Mouse (Mus musculus) embryonic facial prominence, embryonic 12.5 days (tissue): ENCODE data around the gene Kcnab2. TPM values are rescaled to one million over a fixed set of nuclear protein-coding genes. Genes with fewer than 3 reads are reported as not detected.

Experiments used
- ATAC-seq: fragments of 200-750 bp; cut with Nextera tagmentation; 2 replicates; pipeline ENCODE4 v1.8.0; 2017; ENCODE audit not compliant: insufficient number of reproducible peaks, insufficient read depth, low FRiP score, low TSS enrichment
- H3K27ac ChIP-seq: fragments of 300-500 bp; sonication (generic); 2 replicates; pipeline ENCODE4 v1.5.1; 2016; ENCODE audit warnings: mild to moderate bottlenecking
- H3K27me3 ChIP-seq: fragments of 300-500 bp; sonication (generic); 2 replicates; pipeline ENCODE4 v1.6.1; 2016; ENCODE audit warnings: mild to moderate bottlenecking, moderate library complexity
- H3K36me3 ChIP-seq: fragments of 300-500 bp; sonication (generic); 2 replicates; pipeline ENCODE4 v1.6.1; 2016; ENCODE audit warnings: mild to moderate bottlenecking
- H3K4me1 ChIP-seq: fragments of 300-500 bp; sonication (generic); 2 replicates; pipeline ENCODE4 v1.6.1; 2016
- H3K4me2 ChIP-seq: fragments of 300-500 bp; sonication (generic); replicated peaks from 2 replicates; pipeline ENCODE4 v1.6.1; 2016; ENCODE audit warnings: mild to moderate bottlenecking, moderate library complexity
- H3K4me3 ChIP-seq: fragments of 300-500 bp; sonication (generic); 2 replicates; pipeline ENCODE4 v1.5.1; 2016; ENCODE audit warnings: mild to moderate bottlenecking
- H3K9ac ChIP-seq: fragments of 300-500 bp; sonication (generic); 2 replicates; pipeline ENCODE4 v1.6.1; 2016; ENCODE audit warnings: mild to moderate bottlenecking, moderate library complexity
- H3K9me3 ChIP-seq: fragments of 300-500 bp; sonication (generic); 2 replicates; pipeline ENCODE4 v1.6.1; 2016; ENCODE audit warnings: mild to moderate bottlenecking, moderate library complexity
- WGBS: fragments of 180-500 bp; shearing (Covaris S2); methylation state at CpG from one replicate; pipeline ENCODE4 v1.1.7; 2016; 5-methylcytosine and 5-hydroxymethylcytosine counted together
- polyA plus RNA-seq: library from polyadenylated mRNA; unstranded; fragments of >200 nt; fragmentation: Nextera tagmentation; extraction: Ambion mirVana; gene quantifications from 2 replicates; pipeline ENCODE4 v1.2.1, GENCODE M21; 2016

The Kcnab2 gene
- polyA plus RNA-seq, 1 experiment from 2014 or later, result 12.4 TPM

GRCm38 (mm10) chr4:152477106-152477465 is 585 bp downstream of the Kcnab2 start:
- ATAC-seq, result peak; percentile 12; the same call in 1 of the 2 replicates
- Histone ChIP-seq H3K9me3 (peaks cover 9% of the 10 kb centered on the region; the same call in 1 of the 2 replicates), H3K36me3 (no peaks in the 10 kb centered on the region), H3K27ac (no peak overlapping the region), H3K27me3 (peaks cover 18% of the 10 kb centered on the region), H3K9ac (peak overlapping the region; percentile 38), H3K4me3 (peak overlapping the region; percentile 79), H3K4me2 (peak overlapping the region; percentile 71), H3K4me1 (peaks cover 14% of the 10 kb centered on the region)
- under 1% methylated on average over 13 of the region's 21 CpGs for WGBS

- H3K4me2 ChIP-seq, result peak within 1 kb of the TSS; percentile 71
- H3K27ac ChIP-seq, result no peak within 1 kb of the TSS
- H3K27me3 ChIP-seq, result peaks cover 18% of the 10 kb centered on the region
- peak within 1 kb of the TSS; percentile 78 for H3K9ac ChIP-seq
- peaks cover 11% of the 10 kb centered on the region; the same call in 1 of the 2 replicates for H3K9me3 ChIP-seq
- ATAC-seq, result no peak
- peak within 1 kb of the TSS; percentile 79 for H3K4me3 ChIP-seq
- peaks cover 14% of the 10 kb centered on the region for H3K4me1 ChIP-seq
- WGBS, result 5% methylated on average over 18 of the region's 18 CpGs
- H3K36me3 ChIP-seq, result no peaks in the 10 kb centered on the region
These were observed 1.1 kb downstream of the Kcnab2 start, which contains the start of gene Nphp4 for GRCm38 (mm10) chr4:152476427-152477023. Gene Nphp4, plus strand, starts transcription at chr4:152476706.

GRCm38 (mm10) chr4:152475941-152476340 is 1.7 kb downstream of the Kcnab2 start:
- H3K27me3 ChIP-seq, result peaks cover 18% of the 10 kb centered on the region
- peaks cover 14% of the 10 kb centered on the region for H3K4me1 ChIP-seq
- H3K4me2 ChIP-seq, result no peak overlapping the region
- 81% methylated on average over 7 of the region's 7 CpGs for WGBS
- H3K9me3 ChIP-seq, result peaks cover 11% of the 10 kb centered on the region; the same call in 1 of the 2 replicates
- no peak overlapping the region for H3K9ac ChIP-seq
- no peak overlapping the region for H3K4me3 ChIP-seq
- ATAC-seq, result no peak
- no peak overlapping the region for H3K27ac ChIP-seq
- no peaks in the 10 kb centered on the region for H3K36me3 ChIP-seq

- H3K9ac ChIP-seq, result no peak overlapping the region
- no peaks in the 10 kb centered on the region; the same call in 1 of the 2 replicates for H3K4me1 ChIP-seq
- no peak overlapping the region for H3K4me2 ChIP-seq
- H3K27me3 ChIP-seq, result no peaks in the 10 kb centered on the region
- H3K9me3 ChIP-seq, result peaks cover 10% of the 10 kb centered on the region; the same call in 1 of the 2 replicates
- 75% methylated on average over 6 of the region's 6 CpGs for WGBS
- no peak for ATAC-seq
- no peak overlapping the region for H3K4me3 ChIP-seq
- no peak overlapping the region for H3K27ac ChIP-seq
- H3K36me3 ChIP-seq, result no peaks in the 10 kb centered on the region
These were observed 9.7 kb downstream of the Kcnab2 start for GRCm38 (mm10) chr4:152467951-152468350.

GRCm38 (mm10) chr4:152466601-152467000 is 11.1 kb downstream of the Kcnab2 start:
- no peak for ATAC-seq
- 89% methylated on average over 13 of the region's 13 CpGs for WGBS
- Histone ChIP-seq H3K27me3 (no peaks in the 10 kb centered on the region), H3K9me3 (no peaks in the 10 kb centered on the region), H3K9ac (no peak overlapping the region), H3K27ac (no peak overlapping the region), H3K4me2 (no peak overlapping the region), H3K4me3 (no peak overlapping the region), H3K36me3 (no peaks in the 10 kb centered on the region), H3K4me1 (no peaks in the 10 kb centered on the region; the same call in 1 of the 2 replicates)

GRCm38 (mm10) chr4:152465116-152465515 is 12.6 kb downstream of the Kcnab2 start:
- no peak for ATAC-seq
- Histone ChIP-seq H3K36me3 (no peaks in the 10 kb centered on the region), H3K9ac (no peak overlapping the region), H3K4me3 (no peak overlapping the region), H3K4me1 (no peaks in the 10 kb centered on the region; the same call in 1 of the 2 replicates), H3K4me2 (no peak overlapping the region), H3K27ac (no peak overlapping the region), H3K27me3 (no peaks in the 10 kb centered on the region), H3K9me3 (no peaks in the 10 kb centered on the region)
- 27% methylated on average over 8 of the region's 8 CpGs for WGBS

GRCm38 (mm10) chr4:152463147-152463546 is 14.5 kb downstream of the Kcnab2 start:
- H3K4me3 ChIP-seq, result no peak overlapping the region
- H3K9ac ChIP-seq, result no peak overlapping the region
- no peaks in the 10 kb centered on the region for H3K36me3 ChIP-seq
- WGBS, result 85% methylated on average over 9 of the region's 9 CpGs
- no peaks in the 10 kb centered on the region for H3K9me3 ChIP-seq
- no peak overlapping the region for H3K4me2 ChIP-seq
- no peak overlapping the region for H3K27ac ChIP-seq
- no peak for ATAC-seq
- H3K4me1 ChIP-seq, result no peaks in the 10 kb centered on the region; the same call in 1 of the 2 replicates
- no peaks in the 10 kb centered on the region for H3K27me3 ChIP-seq

- Histone ChIP-seq H3K4me2 (no peak overlapping the region), H3K4me3 (no peak overlapping the region), H3K36me3 (no peaks in the 10 kb centered on the region), H3K4me1 (no peaks in the 10 kb centered on the region; the same call in 1 of the 2 replicates), H3K27me3 (no peaks in the 10 kb centered on the region), H3K27ac (no peak overlapping the region), H3K9ac (no peak overlapping the region), H3K9me3 (no peaks in the 10 kb centered on the region)
- ATAC-seq, result no peak
- 81% methylated on average over 12 of the region's 12 CpGs for WGBS
These were observed 15.2 kb downstream of the Kcnab2 start for GRCm38 (mm10) chr4:152462516-152462915.

- WGBS, result 82% methylated on average over 4 of the region's 4 CpGs
- Histone ChIP-seq H3K4me2 (no peak overlapping the region), H3K36me3 (no peaks in the 10 kb centered on the region), H3K9ac (no peak overlapping the region), H3K9me3 (no peaks in the 10 kb centered on the region), H3K4me1 (no peaks in the 10 kb centered on the region), H3K27ac (no peak overlapping the region), H3K27me3 (no peaks in the 10 kb centered on the region), H3K4me3 (no peak overlapping the region)
- no peak for ATAC-seq
These were observed 20.0 kb downstream of the Kcnab2 start for GRCm38 (mm10) chr4:152457673-152458072.

GRCm38 (mm10) chr4:152456609-152457008 is 21.1 kb downstream of the Kcnab2 start:
- H3K4me3 ChIP-seq, result no peak overlapping the region
- WGBS, result 83% methylated on average over 18 of the region's 18 CpGs
- ATAC-seq, result no peak
- H3K27me3 ChIP-seq, result no peaks in the 10 kb centered on the region
- no peak overlapping the region for H3K9ac ChIP-seq
- H3K36me3 ChIP-seq, result no peaks in the 10 kb centered on the region
- H3K4me2 ChIP-seq, result no peak overlapping the region
- H3K4me1 ChIP-seq, result no peaks in the 10 kb centered on the region
- no peak overlapping the region for H3K27ac ChIP-seq
- H3K9me3 ChIP-seq, result no peaks in the 10 kb centered on the region

- no peak overlapping the region for H3K27ac ChIP-seq
- no peak overlapping the region for H3K4me2 ChIP-seq
- H3K4me1 ChIP-seq, result no peaks in the 10 kb centered on the region
- no peak for ATAC-seq
- no peak overlapping the region for H3K9ac ChIP-seq
- 90% methylated on average over 12 of the region's 12 CpGs for WGBS
- no peaks in the 10 kb centered on the region for H3K36me3 ChIP-seq
- H3K4me3 ChIP-seq, result no peak overlapping the region
- H3K27me3 ChIP-seq, result no peaks in the 10 kb centered on the region
- no peaks in the 10 kb centered on the region for H3K9me3 ChIP-seq
These were observed 23.5 kb downstream of the Kcnab2 start for GRCm38 (mm10) chr4:152454153-152454552.

- ATAC-seq, result no peak
- H3K9me3 ChIP-seq, result no peaks in the 10 kb centered on the region
- H3K9ac ChIP-seq, result no peak overlapping the region
- no peak overlapping the region for H3K4me3 ChIP-seq
- WGBS, result 53% methylated on average over 10 of the region's 10 CpGs
- H3K27me3 ChIP-seq, result no peaks in the 10 kb centered on the region
- no peaks in the 10 kb centered on the region for H3K4me1 ChIP-seq
- no peak overlapping the region for H3K4me2 ChIP-seq
- H3K27ac ChIP-seq, result no peak overlapping the region
- no peaks in the 10 kb centered on the region for H3K36me3 ChIP-seq
These were observed 24.6 kb downstream of the Kcnab2 start for GRCm38 (mm10) chr4:152453079-152453478.
